Mouse (Mus musculus): ENCODE results near the gene Pde2a. TPM values are rescaled to one million over a fixed set of nuclear protein-coding genes. Genes with fewer than 3 reads are reported as not detected.

The Pde2a gene
- total RNA-seq, 4 experiments from 2014 or later = 320 to 356 (median 336) TPM

Small RNA genes within 50 kb of the gene (microRNA-seq; reads per million reads assigned to microRNA genes)
- gene Mir139 = 76,699 to 96,324 reads per million in 2 experiments

Other genes with a start within 250 kb of the Pde2a start
- gene Atg16l2, start 119.4 kb upstream of the Pde2a start, total RNA-seq (2022) = 10 to 100 TPM; 45.2 to 54.5 (median 48.5) TPM
- gene Stard10, start 104.6 kb upstream of the Pde2a start, total RNA-seq (2022) = 10 to 100 TPM; 25.3 to 28.8 (median 27.2) TPM
- gene Arap1, start 73.6 kb upstream of the Pde2a start, total RNA-seq (2022) = 10 to 100 TPM; 18.0 to 32.8 (median 26.4) TPM
- 1 to 10 TPM in 1 of 4 experiments, not detected in 3; 1.8 TPM for gene Gm45837, start 10.8 kb upstream of the Pde2a start, total RNA-seq (2022)
- not detected for gene Art2b, start 163.9 kb downstream of the Pde2a start, total RNA-seq (2022)
- gene Clpb, start 241.9 kb downstream of the Pde2a start, total RNA-seq (2022) = 10 to 100 TPM; 50.7 to 64.1 (median 56.9) TPM

All from layer of hippocampus, adult 8-10 months (tissue).